26 mouse cellular contexts compared by ENCODE assay signal in the genomic region with DNA sequence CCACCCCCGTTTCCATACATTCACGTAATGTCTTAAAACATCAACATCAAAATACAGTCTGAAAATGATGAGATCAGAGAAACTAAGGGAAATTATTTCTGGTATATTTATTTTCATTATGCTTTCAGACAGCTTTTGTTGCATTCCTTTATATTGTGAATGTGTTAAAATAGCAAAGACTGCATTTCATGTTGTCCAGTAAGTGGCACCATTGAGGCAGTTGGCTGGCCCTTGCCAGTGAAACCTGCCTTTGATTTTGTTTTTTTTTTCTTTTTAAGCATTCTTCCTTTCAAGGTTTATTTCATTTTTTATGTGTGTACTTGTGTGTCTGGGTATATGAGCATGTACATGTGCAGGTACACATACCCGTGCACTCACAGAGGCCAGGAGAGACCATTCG. TPM values are rescaled to one million over a fixed set of nuclear protein-coding genes. Genes with fewer than 3 reads are reported as not detected.
DNase-seq lines count a peak whose midpoint lies in the region; ATAC-seq and TF ChIP-seq lines count a peak whose summit lies in the region.
"Had no signal": no experiment of that assay in that cellular context is flagged by ENCODE, and none has a peak within 500 bp of the region (broad histone marks: within the 10 kb centered on the region; RNA-seq: fewer than 3 reads in every experiment).

No protein-coding gene starts in this region.

- TF ChIP-seq EP300 in stomach, postnatal 0 days (optimal IDR thresholded peaks at IDR 0.05): no peak

- H3K36me3 ChIP-seq in intestine, postnatal 0 days (ENCODE audit: control insufficient read depth, insufficient read depth): peaks cover 71% of the 10 kb centered on the region
- H3K36me3 ChIP-seq in intestine, embryonic 15.5 days: peaks cover 28% of the 10 kb centered on the region
- H3K36me3 ChIP-seq in midbrain, postnatal 0 days (ENCODE audit: insufficient read depth, low read length): peaks cover 61% of the 10 kb centered on the region
- H3K36me3 ChIP-seq in midbrain, embryonic 15.5 days (replicated peaks): peaks cover 43% of the 10 kb centered on the region
- H3K36me3 ChIP-seq in stomach, postnatal 0 days (ENCODE audit: control insufficient read depth, insufficient read depth, low read length): peaks cover 27% of the 10 kb centered on the region

- TF ChIP-seq CTCF in intestine, postnatal 0 days (IDR thresholded peaks at IDR 0.05; ENCODE audit: low read depth): peak; percentile 27; the same call in 1 of the 2 replicates
- peak; percentile 21 for TF ChIP-seq CTCF in left cerebral cortex, adult 2 months (IDR thresholded peaks at IDR 0.05)
- peak; percentile 55 for TF ChIP-seq CTCF in midbrain, postnatal 0 days (IDR thresholded peaks at IDR 0.05)
- TF ChIP-seq CTCF in stomach, postnatal 0 days (IDR thresholded peaks at IDR 0.05; ENCODE audit: low read depth): peak; percentile 42

- H3K4me3 ChIP-seq in intestine, postnatal 0 days (ENCODE audit: low read depth, low read length): no peak overlapping the region
- no peak overlapping the region for H3K4me3 ChIP-seq in intestine, embryonic 15.5 days (replicated peaks)
- no peak overlapping the region for H3K4me3 ChIP-seq in left cerebral cortex, adult 2 months
- H3K4me3 ChIP-seq in midbrain, postnatal 0 days (ENCODE audit: low read depth, low read length): no peak overlapping the region
- H3K4me3 ChIP-seq in midbrain, embryonic 15.5 days: no peak overlapping the region
- no peak overlapping the region for H3K4me3 ChIP-seq in stomach, postnatal 0 days (ENCODE audit: low read depth, low read length)
- H3K4me3 ChIP-seq: embryonic facial prominence, embryonic 13.5 days; forebrain, embryonic 12.5 days; heart, embryonic 10.5 days had no signal

- ATAC-seq in intestine, postnatal 0 days: no peak
- no peak for ATAC-seq in intestine, embryonic 15.5 days
- ATAC-seq in midbrain, postnatal 0 days (ENCODE audit: low FRiP score): no peak
- ATAC-seq in midbrain, embryonic 15.5 days (replicated peaks): no peak
- no peak for ATAC-seq in stomach, postnatal 0 days (ENCODE audit: low FRiP score, low TSS enrichment)
- ATAC-seq in megakaryocyte, adult 5-6 weeks (ENCODE audit: poor library complexity, severe bottlenecking): no peak
- ATAC-seq: activated CD4-positive, CD25-positive, alpha-beta regulatory T cell, adult 4 months; Patski had no signal

- intact Hi-C loops in left cerebral cortex, adult 2 months (cut with DNase I): no loop called here

- no peak for DNase-seq in left cerebral cortex, adult 2 months (ENCODE audit: extremely low spot score in 1 of 2, low spot score in 2 of 2)
- DNase-seq in left cerebral cortex, adult 18-20 months (ENCODE audit: low spot score in 2 of 2): no peak
- no peak for DNase-seq in midbrain, postnatal 0 days (ENCODE audit: low spot score)
- DNase-seq in stomach, postnatal 0 days (ENCODE audit: low spot score): no peak
- DNase-seq: adrenal gland, postnatal 14 days; cerebellum, adult 11-12 months; cerebellum, adult 9-11 months; cerebellum, postnatal 36 days; gastrocnemius, postnatal 36 days; heart, adult 11 months; heart, postnatal 14 days had no signal

- no peak overlapping the region for H3K4me2 ChIP-seq in intestine, postnatal 0 days (replicated peaks; ENCODE audit: low read depth)
- no peak overlapping the region for H3K4me2 ChIP-seq in intestine, embryonic 15.5 days (replicated peaks)
- H3K4me2 ChIP-seq in midbrain, postnatal 0 days (ENCODE audit: low read depth, low read length, poor library complexity, severe bottlenecking): no peak overlapping the region
- no peak overlapping the region for H3K4me2 ChIP-seq in midbrain, embryonic 15.5 days
- no peak overlapping the region for H3K4me2 ChIP-seq in stomach, postnatal 0 days (replicated peaks; ENCODE audit: low read depth)
- H3K4me2 ChIP-seq: embryonic facial prominence, embryonic 13.5 days; forebrain, embryonic 12.5 days; hindbrain, embryonic 14.5 days had no signal

- H3K27me3 ChIP-seq in intestine, postnatal 0 days (replicated peaks; ENCODE audit: control insufficient read depth, insufficient read depth, low read length): no peaks in the 10 kb centered on the region
- H3K27me3 ChIP-seq in intestine, embryonic 15.5 days (replicated peaks): no peaks in the 10 kb centered on the region
- H3K27me3 ChIP-seq in midbrain, postnatal 0 days (ENCODE audit: insufficient read depth, low read length): no peaks in the 10 kb centered on the region
- H3K27me3 ChIP-seq in midbrain, embryonic 15.5 days (replicated peaks): no peaks in the 10 kb centered on the region
- H3K27me3 ChIP-seq in stomach, postnatal 0 days (ENCODE audit: control insufficient read depth, insufficient read depth, low read length): no peaks in the 10 kb centered on the region
- H3K27me3 ChIP-seq: embryonic facial prominence, embryonic 13.5 days; forebrain, embryonic 12.5 days; Patski had no signal

- no peak overlapping the region for H3K9ac ChIP-seq in intestine, postnatal 0 days (ENCODE audit: low read depth, low read length)
- H3K9ac ChIP-seq in intestine, embryonic 15.5 days: no peak overlapping the region
- no peak overlapping the region for H3K9ac ChIP-seq in midbrain, postnatal 0 days (replicated peaks; ENCODE audit: low read length, poor library complexity, severe bottlenecking)
- H3K9ac ChIP-seq in midbrain, embryonic 15.5 days: no peak overlapping the region
- H3K9ac ChIP-seq in stomach, postnatal 0 days (ENCODE audit: low read length): no peak overlapping the region
- H3K9ac ChIP-seq: embryonic facial prominence, embryonic 13.5 days; forebrain, embryonic 12.5 days; hindbrain, embryonic 14.5 days had no signal

- 92% methylated on average over 4 of the region's 4 CpGs for WGBS in intestine, postnatal 0 days
- WGBS in intestine, embryonic 15.5 days: 96% methylated on average over 4 of the region's 4 CpGs
- 93% methylated on average over 4 of the region's 4 CpGs for WGBS in midbrain, postnatal 0 days
- WGBS in midbrain, embryonic 15.5 days: 96% methylated on average over 4 of the region's 4 CpGs
- 94% methylated on average over 4 of the region's 4 CpGs for WGBS in stomach, postnatal 0 days

- H3K27ac ChIP-seq in intestine, postnatal 0 days (ENCODE audit: low read depth, low read length): no peak overlapping the region
- H3K27ac ChIP-seq in intestine, embryonic 15.5 days: no peak overlapping the region
- H3K27ac ChIP-seq in left cerebral cortex, adult 2 months: no peak overlapping the region
- H3K27ac ChIP-seq in midbrain, postnatal 0 days (ENCODE audit: low read depth, low read length): no peak overlapping the region
- H3K27ac ChIP-seq in midbrain, embryonic 15.5 days: no peak overlapping the region
- no peak overlapping the region for H3K27ac ChIP-seq in stomach, postnatal 0 days (replicated peaks)
- H3K27ac ChIP-seq: embryonic facial prominence, embryonic 13.5 days; forebrain, embryonic 12.5 days; heart, embryonic 10.5 days; hindbrain, embryonic 14.5 days had no signal

- no peaks in the 10 kb centered on the region for H3K4me1 ChIP-seq in intestine, postnatal 0 days (replicated peaks; ENCODE audit: control insufficient read depth, insufficient read depth, low read length)
- H3K4me1 ChIP-seq in intestine, embryonic 15.5 days (replicated peaks): no peaks in the 10 kb centered on the region
- H3K4me1 ChIP-seq in midbrain, postnatal 0 days (ENCODE audit: insufficient read depth, low read length): no peaks in the 10 kb centered on the region
- H3K4me1 ChIP-seq in midbrain, embryonic 15.5 days: no peaks in the 10 kb centered on the region
- H3K4me1 ChIP-seq in stomach, postnatal 0 days (replicated peaks; ENCODE audit: control insufficient read depth, insufficient read depth): no peaks in the 10 kb centered on the region
- H3K4me1 ChIP-seq: embryonic facial prominence, embryonic 13.5 days; forebrain, embryonic 12.5 days; heart, embryonic 10.5 days had no signal

- H3K9me3 ChIP-seq in intestine, postnatal 0 days (ENCODE audit: control insufficient read depth): no peaks in the 10 kb centered on the region
- no peaks in the 10 kb centered on the region for H3K9me3 ChIP-seq in intestine, embryonic 15.5 days
- no peaks in the 10 kb centered on the region for H3K9me3 ChIP-seq in midbrain, postnatal 0 days (ENCODE audit: low read length)
- H3K9me3 ChIP-seq in midbrain, embryonic 15.5 days: no peaks in the 10 kb centered on the region
- H3K9me3 ChIP-seq in stomach, postnatal 0 days (ENCODE audit: control insufficient read depth, low read length): no peaks in the 10 kb centered on the region
- H3K9me3 ChIP-seq: embryonic facial prominence, embryonic 13.5 days; forebrain, embryonic 12.5 days; heart, embryonic 10.5 days had no signal

RNA-seq across cellular contexts. Expression of a gene that starts 9.1 kb away (rescaled TPM):
- 14.8 and 15.7 TPM in 2 replicates for polyA plus RNA-seq in intestine, postnatal 0 days (2015; fragmentation: Nextera tagmentation; extraction: Ambion mirVana)
- polyA plus RNA-seq in intestine, embryonic 15.5 days (2015; fragmentation: Nextera tagmentation; extraction: Ambion mirVana): 18.6 and 22.1 TPM in 2 replicates
- total RNA-seq in left cerebral cortex, adult 2 months (2021): 10 to 100 TPM; 16.1 to 18.0 TPM
- total RNA-seq in left cerebral cortex, adult 18-20 months (2021): 10 to 100 TPM; 15.4 to 16.5 TPM
- total RNA-seq in midbrain, postnatal 0 days (2014; rRNA removed): 19.7 and 21.0 TPM in 2 replicates
- 18.5 and 18.9 TPM in 2 replicates for polyA plus RNA-seq in midbrain, postnatal 0 days (2015; fragmentation: Nextera tagmentation; extraction: Ambion mirVana)
- 21.4 and 24.7 TPM in 2 replicates for polyA plus RNA-seq in midbrain, embryonic 15.5 days (2015; fragmentation: Nextera tagmentation; extraction: Ambion mirVana)
- polyA plus RNA-seq in stomach, postnatal 0 days (2015; fragmentation: Nextera tagmentation; extraction: Ambion mirVana): 11.5 and 12.4 TPM in 2 replicates
- 12.2 and 20.5 TPM in 2 replicates for total RNA-seq in megakaryocyte, adult 5-6 weeks (2015)
- 6.7 and 9.5 TPM in 2 replicates for total RNA-seq in megakaryocyte, adult 5-6 weeks (2017)

RNA-seq across cellular contexts. Expression of a gene that starts 16.1 kb away (rescaled TPM):
- polyA plus RNA-seq in intestine, postnatal 0 days (2015; fragmentation: Nextera tagmentation; extraction: Ambion mirVana): 85.8 and 86.3 TPM in 2 replicates
- polyA plus RNA-seq in intestine, embryonic 15.5 days (2015; fragmentation: Nextera tagmentation; extraction: Ambion mirVana): 90.2 and 102 TPM in 2 replicates
- total RNA-seq in left cerebral cortex, adult 2 months (2021): 10 to 100 TPM; 25.9 to 30.9 TPM
- total RNA-seq in left cerebral cortex, adult 18-20 months (2021): 10 to 100 TPM; 27.6 to 34.9 TPM
- 79.3 and 80.1 TPM in 2 replicates for total RNA-seq in midbrain, postnatal 0 days (2014; rRNA removed)
- 99.4 and 103 TPM in 2 replicates for polyA plus RNA-seq in midbrain, postnatal 0 days (2015; fragmentation: Nextera tagmentation; extraction: Ambion mirVana)
- polyA plus RNA-seq in midbrain, embryonic 15.5 days (2015; fragmentation: Nextera tagmentation; extraction: Ambion mirVana): 115 and 133 TPM in 2 replicates
- 62.3 and 67.7 TPM in 2 replicates for polyA plus RNA-seq in stomach, postnatal 0 days (2015; fragmentation: Nextera tagmentation; extraction: Ambion mirVana)
- 80.8 and 81.1 TPM in 2 replicates for total RNA-seq in megakaryocyte, adult 5-6 weeks (2015)
- 90.2 and 107 TPM in 2 replicates for total RNA-seq in megakaryocyte, adult 5-6 weeks (2017)

RNA-seq across cellular contexts. Expression of a gene that starts 21.9 kb away (rescaled TPM):
- polyA plus RNA-seq in intestine, postnatal 0 days (2015; fragmentation: Nextera tagmentation; extraction: Ambion mirVana): 261 and 305 TPM in 2 replicates
- 7.4 and 8.7 TPM in 2 replicates for polyA plus RNA-seq in intestine, embryonic 15.5 days (2015; fragmentation: Nextera tagmentation; extraction: Ambion mirVana)
- not detected for total RNA-seq in left cerebral cortex, adult 2 months (2021)
- not detected for total RNA-seq in left cerebral cortex, adult 18-20 months (2021)
- total RNA-seq in midbrain, postnatal 0 days (2014; rRNA removed): not detected in 2 replicates
- not detected in 2 replicates for polyA plus RNA-seq in midbrain, postnatal 0 days (2015; fragmentation: Nextera tagmentation; extraction: Ambion mirVana)
- not detected in 2 replicates for polyA plus RNA-seq in midbrain, embryonic 15.5 days (2015; fragmentation: Nextera tagmentation; extraction: Ambion mirVana)
- polyA plus RNA-seq in stomach, postnatal 0 days (2015; fragmentation: Nextera tagmentation; extraction: Ambion mirVana): not detected in 2 replicates
- not detected in 2 replicates for total RNA-seq in megakaryocyte, adult 5-6 weeks (2015)
- total RNA-seq in megakaryocyte, adult 5-6 weeks (2017): not detected in 2 replicates
- total RNA-seq: adrenal gland, adult 18-20 months; adrenal gland, postnatal 14 days; gastrocnemius, adult 8-10 months; gastrocnemius, postnatal 36 days; heart, postnatal 14 days; hematopoietic stem cell, adult 5-6 weeks had no signal
- polyA plus RNA-seq: activated CD4-positive, CD25-positive, alpha-beta regulatory T cell, adult 4 months; C2C12; embryonic facial prominence, embryonic 13.5 days; forebrain, embryonic 12.5 days; heart, embryonic 10.5 days; heart, embryonic 14.5 days; hindbrain, embryonic 14.5 days had no signal

RNA-seq across cellular contexts. Expression of a gene that starts 46.4 kb away (rescaled TPM):
- polyA plus RNA-seq in intestine, postnatal 0 days (2015; fragmentation: Nextera tagmentation; extraction: Ambion mirVana): 5.4 and 6.2 TPM in 2 replicates
- 4.2 and 4.7 TPM in 2 replicates for polyA plus RNA-seq in intestine, embryonic 15.5 days (2015; fragmentation: Nextera tagmentation; extraction: Ambion mirVana)
- total RNA-seq in left cerebral cortex, adult 2 months (2021): 1 to 10 TPM; 2.3 to 3.2 TPM
- total RNA-seq in left cerebral cortex, adult 18-20 months (2021): 1 to 10 TPM; 2.4 to 2.7 TPM
- 6.1 and 9.3 TPM in 2 replicates for total RNA-seq in midbrain, postnatal 0 days (2014; rRNA removed)
- 4.3 and 4.8 TPM in 2 replicates for polyA plus RNA-seq in midbrain, postnatal 0 days (2015; fragmentation: Nextera tagmentation; extraction: Ambion mirVana)
- polyA plus RNA-seq in midbrain, embryonic 15.5 days (2015; fragmentation: Nextera tagmentation; extraction: Ambion mirVana): 7.3 and 7.4 TPM in 2 replicates
- 3.7 and 3.9 TPM in 2 replicates for polyA plus RNA-seq in stomach, postnatal 0 days (2015; fragmentation: Nextera tagmentation; extraction: Ambion mirVana)
- 0.25 TPM in 1 of 2 replicates, not detected in the other for total RNA-seq in megakaryocyte, adult 5-6 weeks (2015)
- 0.07 and 0.41 TPM in 2 replicates for total RNA-seq in megakaryocyte, adult 5-6 weeks (2017)

RNA-seq across cellular contexts. Expression of a gene that starts 53.2 kb away (rescaled TPM):
- polyA plus RNA-seq in intestine, postnatal 0 days (2015; fragmentation: Nextera tagmentation; extraction: Ambion mirVana): 3.9 and 5.0 TPM in 2 replicates
- polyA plus RNA-seq in intestine, embryonic 15.5 days (2015; fragmentation: Nextera tagmentation; extraction: Ambion mirVana): 2.5 and 2.6 TPM in 2 replicates
- total RNA-seq in left cerebral cortex, adult 2 months (2021): under 1 TPM; 0.14 to 0.25 TPM
- under 1 TPM in 1 of 2 experiments, not detected in 1; 0.16 TPM for total RNA-seq in left cerebral cortex, adult 18-20 months (2021)
- 1.0 and 2.4 TPM in 2 replicates for total RNA-seq in midbrain, postnatal 0 days (2014; rRNA removed)
- polyA plus RNA-seq in midbrain, postnatal 0 days (2015; fragmentation: Nextera tagmentation; extraction: Ambion mirVana): 0.65 and 0.74 TPM in 2 replicates
- polyA plus RNA-seq in midbrain, embryonic 15.5 days (2015; fragmentation: Nextera tagmentation; extraction: Ambion mirVana): 0.56 and 0.60 TPM in 2 replicates
- polyA plus RNA-seq in stomach, postnatal 0 days (2015; fragmentation: Nextera tagmentation; extraction: Ambion mirVana): 0.38 and 0.49 TPM in 2 replicates
- total RNA-seq in megakaryocyte, adult 5-6 weeks (2015): not detected in 2 replicates
- total RNA-seq in megakaryocyte, adult 5-6 weeks (2017): not detected in 2 replicates
- polyA plus RNA-seq: activated CD4-positive, CD25-positive, alpha-beta regulatory T cell, adult 4 months; C2C12 had no signal

Comparison
In these comparisons a context has a peak if more than half of its experiments do, and no peak if none do; other contexts are left out.
1. RNA of a gene that starts 21.9 kb away (polyA plus RNA-seq): 261 to 305 TPM in intestine, postnatal 0 days; 7.4 to 8.7 TPM in intestine, embryonic 15.5 days, not detected in midbrain, embryonic 15.5 days, not detected in midbrain, postnatal 0 days and not detected in stomach, postnatal 0 days; every median in the first group is over 10 times any median in the second.
2. Peak in every context shown above with its lines, with median percentiles within 50 percentile points of each other: CTCF ChIP-seq.